Mouse (Mus musculus) neural tube, embryonic 13.5 days (tissue): ENCODE results near the gene Ccdc190. TPM values are rescaled to one million over a fixed set of nuclear protein-coding genes. Genes with fewer than 3 reads are reported as not detected.

Experiments used
- ATAC-seq: fragments of 200-750 bp; cut with Nextera tagmentation; 2 replicates; pipeline ENCODE4 v1.8.0; 2017; ENCODE audit warnings: low read depth, mild to moderate bottlenecking, moderate TSS enrichment, moderate library complexity
- H3K27ac ChIP-seq: fragments of 300-500 bp; sonication (generic); replicated peaks from 2 replicates; pipeline ENCODE4 v1.5.1; 2015; ENCODE audit warnings: moderate library complexity, mild to moderate bottlenecking, inconsistent platforms
- H3K27me3 ChIP-seq: fragments of 300-500 bp; sonication (generic); 2 replicates; pipeline ENCODE4 v1.6.1; 2015; ENCODE audit warnings: mild to moderate bottlenecking, inconsistent platforms
- H3K36me3 ChIP-seq: fragments of 300-500 bp; sonication (generic); 2 replicates; pipeline ENCODE4 v1.6.1; 2015; ENCODE audit warnings: mild to moderate bottlenecking, inconsistent platforms
- H3K4me1 ChIP-seq: fragments of 300-500 bp; sonication (generic); replicated peaks from 2 replicates; pipeline ENCODE4 v1.6.1; 2015; ENCODE audit warnings: inconsistent platforms
- H3K4me2 ChIP-seq: fragments of 300-500 bp; sonication (generic); 2 replicates; pipeline ENCODE4 v1.6.1; 2015; ENCODE audit warnings: inconsistent platforms, mild to moderate bottlenecking, moderate library complexity
- H3K4me3 ChIP-seq: fragments of 300-500 bp; sonication (generic); 2 replicates; pipeline ENCODE4 v1.5.1; 2015; ENCODE audit warnings: mild to moderate bottlenecking, inconsistent platforms
- H3K9ac ChIP-seq: fragments of 300-500 bp; sonication (generic); 2 replicates; pipeline ENCODE4 v1.6.1; 2015; ENCODE audit warnings: moderate library complexity, mild to moderate bottlenecking, inconsistent platforms
- H3K9me3 ChIP-seq: fragments of 300-500 bp; sonication (generic); 2 replicates; pipeline ENCODE4 v1.6.1; 2016; ENCODE audit warnings: inconsistent platforms
- WGBS: fragments of 180-500 bp; shearing (Covaris S2); methylation state at CpG from one replicate; pipeline ENCODE4 v1.1.7; 2015; 5-methylcytosine and 5-hydroxymethylcytosine counted together
- polyA plus RNA-seq: library from polyadenylated mRNA; unstranded; fragments of >200 nt; fragmentation: Nextera tagmentation; extraction: Ambion mirVana; gene quantifications from 2 replicates; pipeline ENCODE4 v1.2.1, GENCODE M21; 2015

The Ccdc190 gene
- 1.9 and 4.1 TPM in 2 replicates for polyA plus RNA-seq

- Histone ChIP-seq H3K9me3 (no peaks in the 10 kb centered on the region), H3K4me1 (peaks cover 10% of the 10 kb centered on the region; the same call in 1 of the 2 replicates), H3K27ac (peak within 1 kb of the TSS; percentile 69), H3K9ac (peak within 1 kb of the TSS; percentile 49), H3K36me3 (no peaks in the 10 kb centered on the region), H3K4me3 (peak within 1 kb of the TSS; percentile 14), H3K4me2 (peak within 1 kb of the TSS; percentile 48), H3K27me3 (no peaks in the 10 kb centered on the region)
- WGBS, result 16% methylated on average over 12 of the region's 12 CpGs
- peak; percentile 92 for ATAC-seq
Observed at GRCm38 (mm10) chr1:169928454-169928971, at the start of gene Ccdc190. Gene Ccdc190 (plus strand): TSS chr1:169928648.

DNA sequence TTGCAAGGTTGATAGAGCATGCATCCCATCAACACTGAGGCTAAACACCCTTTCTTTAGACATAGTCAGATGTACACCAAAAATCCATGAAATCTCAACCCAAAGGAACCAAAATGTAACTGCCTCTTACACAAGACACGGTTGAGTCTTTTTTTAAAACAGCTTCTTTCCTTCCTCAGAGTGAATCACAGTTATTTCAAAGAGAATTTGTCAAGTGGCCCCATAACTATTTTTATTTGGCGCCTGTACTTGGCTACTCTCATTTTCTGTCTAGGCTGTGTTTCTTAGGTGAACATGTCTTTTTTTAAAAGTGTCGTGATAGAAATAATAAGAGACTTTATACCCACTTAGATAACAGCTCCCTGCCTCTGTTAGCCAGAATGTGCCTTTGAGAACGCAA lies 49.4 kb upstream of the Ccdc190 start:
- Histone ChIP-seq H3K4me3 (no peak overlapping the region), H3K36me3 (no peaks in the 10 kb centered on the region), H3K9ac (no peak overlapping the region), H3K4me1 (no peaks in the 10 kb centered on the region), H3K27me3 (no peaks in the 10 kb centered on the region), H3K27ac (no peak overlapping the region), H3K9me3 (no peaks in the 10 kb centered on the region), H3K4me2 (no peak overlapping the region)
- WGBS, result 87% methylated on average over 4 of the region's 4 CpGs
- no peak for ATAC-seq

DNA sequence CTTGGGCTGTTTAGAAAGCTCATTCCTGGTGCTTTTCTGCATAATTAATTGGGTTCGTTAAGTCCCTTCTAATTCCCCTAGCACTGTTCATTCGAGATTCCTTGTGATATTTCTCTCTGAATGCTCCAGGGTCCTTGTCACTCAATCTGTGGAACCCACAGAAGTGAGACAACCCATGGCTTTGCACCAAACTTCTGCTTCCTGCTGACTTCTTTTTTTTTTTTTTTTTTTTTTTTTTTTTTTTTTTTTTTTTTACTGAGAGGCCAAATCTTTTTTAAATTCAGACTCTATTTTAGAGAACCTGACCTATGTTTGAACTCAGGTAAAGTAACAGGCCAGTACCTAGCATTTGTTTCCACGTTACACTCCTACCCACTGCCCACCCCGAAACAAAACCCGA lies 48.3 kb upstream of the Ccdc190 start:
- Histone ChIP-seq H3K4me3 (no peak overlapping the region), H3K4me1 (no peaks in the 10 kb centered on the region), H3K36me3 (no peaks in the 10 kb centered on the region), H3K4me2 (no peak overlapping the region), H3K9ac (no peak overlapping the region), H3K27ac (no peak overlapping the region), H3K27me3 (no peaks in the 10 kb centered on the region), H3K9me3 (no peaks in the 10 kb centered on the region)
- WGBS, result 82% methylated on average over 5 of the region's 5 CpGs
- no peak for ATAC-seq

DNA sequence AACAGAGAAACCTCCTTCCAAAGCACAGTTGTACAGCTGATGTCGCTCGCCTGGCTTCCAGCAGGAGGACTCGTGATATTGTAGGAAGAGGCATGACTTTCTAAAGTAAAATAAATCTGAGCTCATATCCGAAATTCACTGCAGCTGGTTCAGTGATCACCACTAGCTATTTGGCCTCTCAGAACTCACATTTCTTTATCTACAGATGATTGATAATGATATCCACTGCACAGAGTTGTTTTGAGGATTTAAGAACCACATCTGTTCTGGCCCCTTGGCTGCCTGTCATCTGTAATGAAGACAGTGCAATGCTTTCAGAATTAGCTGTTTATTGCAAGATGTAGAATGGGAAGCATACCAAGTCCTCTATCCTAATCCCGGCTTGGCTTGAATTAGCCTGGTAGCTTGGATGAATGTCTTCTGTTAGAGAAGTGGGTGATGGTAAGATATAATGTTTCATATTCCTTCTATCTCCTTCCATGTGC lies 45.3 kb upstream of the Ccdc190 start:
- Histone ChIP-seq H3K4me3 (no peak overlapping the region), H3K4me2 (no peak overlapping the region), H3K36me3 (no peaks in the 10 kb centered on the region), H3K27ac (no peak overlapping the region), H3K4me1 (no peaks in the 10 kb centered on the region), H3K27me3 (no peaks in the 10 kb centered on the region), H3K9ac (no peak overlapping the region), H3K9me3 (no peaks in the 10 kb centered on the region)
- 84% methylated on average over 5 of the region's 5 CpGs for WGBS
- ATAC-seq, result no peak

DNA sequence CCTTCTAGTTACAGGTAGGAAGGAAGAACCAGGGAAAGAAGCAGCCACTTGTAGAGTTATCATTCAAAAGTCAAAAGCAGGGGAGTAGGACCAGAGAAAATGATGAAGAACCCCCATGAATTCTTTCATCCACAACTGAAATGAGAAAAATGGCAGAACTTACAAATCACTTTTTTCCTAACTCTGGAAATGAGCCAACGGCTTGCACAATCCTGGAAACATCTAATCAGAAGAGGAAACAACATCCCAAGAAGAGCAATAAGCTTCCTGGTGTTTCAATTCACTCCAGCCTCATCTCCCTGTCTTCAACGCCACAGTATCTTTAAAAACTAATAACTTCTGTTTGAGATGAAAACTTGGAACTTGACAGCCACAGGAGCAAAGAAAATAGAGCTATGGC lies 39.2 kb upstream of the Ccdc190 start:
- WGBS, result 80% methylated on average over 2 of the region's 2 CpGs
- Histone ChIP-seq H3K4me2 (no peak overlapping the region), H3K27me3 (no peaks in the 10 kb centered on the region), H3K4me1 (no peaks in the 10 kb centered on the region), H3K36me3 (no peaks in the 10 kb centered on the region), H3K4me3 (no peak overlapping the region), H3K9ac (no peak overlapping the region), H3K9me3 (peaks cover 6% of the 10 kb centered on the region; the same call in 1 of the 2 replicates), H3K27ac (no peak overlapping the region)
- no peak for ATAC-seq

DNA sequence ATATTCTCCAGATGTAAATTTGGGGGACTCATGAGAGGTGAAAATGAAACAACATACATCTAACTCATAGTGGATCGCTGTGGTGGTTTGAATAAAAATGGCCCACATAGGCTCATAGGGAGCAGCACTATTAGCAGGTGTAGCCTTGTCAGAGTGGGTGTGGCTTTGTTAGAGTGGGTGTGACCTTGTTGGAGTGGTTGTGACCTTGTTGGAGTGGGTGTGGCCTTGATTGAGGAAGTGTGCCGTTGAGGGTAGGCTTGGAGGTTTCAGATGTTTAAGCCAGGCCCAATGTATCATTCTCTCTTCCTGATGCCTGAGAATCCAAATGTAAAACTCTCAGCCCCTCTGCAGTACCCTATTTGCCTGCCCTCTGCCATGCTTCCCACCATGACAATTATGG lies 34.5 kb upstream of the Ccdc190 start:
- H3K9ac ChIP-seq, result no peak overlapping the region
- H3K4me3 ChIP-seq, result no peak overlapping the region
- peaks cover 6% of the 10 kb centered on the region; the same call in 1 of the 2 replicates for H3K9me3 ChIP-seq
- no peak overlapping the region for H3K27ac ChIP-seq
- H3K27me3 ChIP-seq, result no peaks in the 10 kb centered on the region
- no peaks in the 10 kb centered on the region for H3K36me3 ChIP-seq
- H3K4me2 ChIP-seq, result no peak overlapping the region
- 92% methylated on average over 2 of the region's 2 CpGs for WGBS
- H3K4me1 ChIP-seq, result no peaks in the 10 kb centered on the region
- ATAC-seq, result no peak

- no peaks in the 10 kb centered on the region for H3K27me3 ChIP-seq
- H3K4me3 ChIP-seq, result no peak overlapping the region
- no peaks in the 10 kb centered on the region for H3K4me1 ChIP-seq
- H3K27ac ChIP-seq, result no peak overlapping the region
- no peaks in the 10 kb centered on the region for H3K36me3 ChIP-seq
- WGBS, result 84% methylated on average over 1 of the region's 1 CpGs
- H3K9ac ChIP-seq, result no peak overlapping the region
- no peak for ATAC-seq
- H3K9me3 ChIP-seq, result peaks cover under 1% of the 10 kb centered on the region; the same call in 1 of the 2 replicates
- H3K4me2 ChIP-seq, result no peak overlapping the region
Observed at GRCm38 (mm10) chr1:169895686-169896085, 32.8 kb upstream of the Ccdc190 start.

DNA sequence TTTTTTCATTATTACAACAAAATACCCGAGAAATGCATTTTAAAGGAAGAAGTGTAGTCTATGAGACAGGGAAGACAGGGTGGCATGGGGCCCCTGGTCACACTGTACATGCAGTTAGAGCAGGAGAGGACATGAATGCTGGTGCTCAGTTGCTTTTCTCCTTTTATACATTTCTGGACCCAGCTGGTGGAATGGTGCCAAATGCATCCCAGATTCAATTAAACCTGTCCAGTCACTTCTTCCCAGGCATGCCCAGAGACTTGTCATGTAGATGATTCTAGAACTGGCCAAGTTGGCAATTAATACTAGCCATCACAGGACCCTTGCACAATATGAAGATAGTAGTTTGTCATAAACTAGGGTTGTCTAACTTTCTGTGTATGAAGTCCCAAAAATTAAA lies 30.5 kb upstream of the Ccdc190 start:
- ATAC-seq, result no peak
- H3K9me3 ChIP-seq, result no peaks in the 10 kb centered on the region
- no peak overlapping the region for H3K27ac ChIP-seq
- H3K9ac ChIP-seq, result no peak overlapping the region
- no peaks in the 10 kb centered on the region for H3K4me1 ChIP-seq
- 67% methylated on average over 1 of the region's 1 CpGs for WGBS
- no peaks in the 10 kb centered on the region for H3K27me3 ChIP-seq
- H3K36me3 ChIP-seq, result no peaks in the 10 kb centered on the region
- no peak overlapping the region for H3K4me2 ChIP-seq
- no peak overlapping the region for H3K4me3 ChIP-seq

DNA sequence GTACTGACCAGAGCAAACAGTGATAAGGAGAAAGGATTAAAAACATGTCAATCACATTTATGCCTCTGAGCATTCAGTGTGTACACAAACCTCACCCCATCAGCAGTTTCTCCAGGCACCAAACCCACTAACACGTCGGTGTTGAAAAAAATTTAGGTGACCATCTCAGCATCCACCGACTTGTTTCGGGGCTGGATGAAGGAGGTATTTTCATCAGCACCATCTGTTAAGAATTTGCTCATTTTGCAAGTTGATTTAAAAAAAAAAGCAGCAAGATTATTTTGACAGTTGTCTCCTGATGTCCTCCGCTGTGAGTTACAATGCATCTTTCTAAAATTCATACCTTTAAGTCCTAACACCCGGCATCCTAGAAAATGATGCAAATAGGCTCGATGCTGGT lies 29.8 kb upstream of the Ccdc190 start:
- no peaks in the 10 kb centered on the region for H3K36me3 ChIP-seq
- no peak overlapping the region for H3K4me3 ChIP-seq
- H3K27ac ChIP-seq, result no peak overlapping the region
- H3K4me2 ChIP-seq, result no peak overlapping the region
- no peak overlapping the region for H3K9ac ChIP-seq
- ATAC-seq, result no peak
- WGBS, result 86% methylated on average over 7 of the region's 7 CpGs
- H3K27me3 ChIP-seq, result no peaks in the 10 kb centered on the region
- no peaks in the 10 kb centered on the region for H3K9me3 ChIP-seq
- no peaks in the 10 kb centered on the region for H3K4me1 ChIP-seq

DNA sequence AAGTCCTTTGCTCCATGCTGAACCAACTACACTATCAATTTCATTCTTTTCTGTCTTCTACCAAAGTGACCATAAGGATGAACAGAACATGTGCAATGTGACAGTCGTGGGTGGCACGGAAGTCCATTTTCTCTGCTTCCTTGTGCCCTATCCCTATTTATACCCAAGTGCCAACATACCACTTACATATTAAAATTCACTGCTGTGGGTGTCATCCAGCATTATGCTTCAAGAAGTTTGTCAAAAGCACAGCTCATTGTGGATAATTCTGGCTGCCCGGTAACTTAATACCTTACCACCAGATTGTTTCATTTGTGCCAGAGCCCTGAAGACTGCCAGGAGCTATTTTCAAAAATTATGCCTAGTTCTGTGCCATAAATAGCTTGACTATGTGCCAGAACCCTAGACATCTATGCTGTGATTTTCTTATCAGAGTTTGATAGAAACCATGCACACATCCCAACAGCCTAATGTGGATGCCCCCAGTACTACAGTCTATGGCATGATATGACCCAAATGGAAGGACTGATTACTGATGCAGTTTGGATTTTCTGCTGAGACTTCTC lies 27.6 kb upstream of the Ccdc190 start:
- H3K4me2 ChIP-seq, result no peak overlapping the region
- H3K9ac ChIP-seq, result no peak overlapping the region
- H3K9me3 ChIP-seq, result no peaks in the 10 kb centered on the region
- H3K4me1 ChIP-seq, result no peaks in the 10 kb centered on the region
- ATAC-seq, result no peak
- no peaks in the 10 kb centered on the region for H3K27me3 ChIP-seq
- H3K36me3 ChIP-seq, result no peaks in the 10 kb centered on the region
- WGBS, result 90% methylated on average over 3 of the region's 3 CpGs
- H3K27ac ChIP-seq, result no peak overlapping the region
- H3K4me3 ChIP-seq, result no peak overlapping the region

- no peaks in the 10 kb centered on the region for H3K36me3 ChIP-seq
- no peak for ATAC-seq
- 58% methylated on average over 5 of the region's 5 CpGs for WGBS
Observed at GRCm38 (mm10) chr1:169909163-169909562, 19.3 kb upstream of the Ccdc190 start.

GRCm38 (mm10) chr1:169909659-169910058 lies 18.8 kb upstream of the Ccdc190 start:
- H3K36me3 ChIP-seq, result no peaks in the 10 kb centered on the region
- ATAC-seq, result no peak
- 91% methylated on average over 6 of the region's 6 CpGs for WGBS

More at GRCm38 (mm10) chr1:169909163-169909562, 19.3 kb upstream of the Ccdc190 start:
- no peaks in the 10 kb centered on the region for H3K27me3 ChIP-seq
- peaks cover 5% of the 10 kb centered on the region; the same call in 1 of the 2 replicates for H3K4me1 ChIP-seq
- H3K4me3 ChIP-seq, result no peak overlapping the region
- no peak overlapping the region for H3K9ac ChIP-seq
- H3K9me3 ChIP-seq, result no peaks in the 10 kb centered on the region
- H3K27ac ChIP-seq, result no peak overlapping the region
- H3K4me2 ChIP-seq, result no peak overlapping the region

GRCm38 (mm10) chr1:169910751-169911150 lies 17.7 kb upstream of the Ccdc190 start:
- H3K36me3 ChIP-seq, result no peaks in the 10 kb centered on the region
- WGBS, result 83% methylated on average over 7 of the region's 7 CpGs
- H3K4me2 ChIP-seq, result no peak overlapping the region
- no peak overlapping the region for H3K27ac ChIP-seq
- no peaks in the 10 kb centered on the region for H3K27me3 ChIP-seq
- no peak overlapping the region for H3K4me3 ChIP-seq
- ATAC-seq, result no peak
- H3K9me3 ChIP-seq, result no peaks in the 10 kb centered on the region
- H3K4me1 ChIP-seq, result peaks cover 5% of the 10 kb centered on the region; the same call in 1 of the 2 replicates
- no peak overlapping the region for H3K9ac ChIP-seq

More at GRCm38 (mm10) chr1:169909659-169910058, 18.8 kb upstream of the Ccdc190 start:
- H3K27ac ChIP-seq, result no peak overlapping the region
- no peaks in the 10 kb centered on the region for H3K9me3 ChIP-seq
- H3K4me2 ChIP-seq, result no peak overlapping the region
- H3K4me3 ChIP-seq, result no peak overlapping the region
- no peak overlapping the region for H3K9ac ChIP-seq
- peaks cover 5% of the 10 kb centered on the region; the same call in 1 of the 2 replicates for H3K4me1 ChIP-seq
- H3K27me3 ChIP-seq, result no peaks in the 10 kb centered on the region
